Mouse (Mus musculus): Measurements from ENCODE around the gene Lmod3.

GRCm38 (mm10) chr6:97226083-97226491, 26.5 kb downstream of the Lmod3 start:
- TF ChIP-seq CTCF (IDR thresholded peaks at IDR 0.05; ENCODE audit: low read depth, low read length) (no peak), POLR2A (IDR thresholded peaks at IDR 0.05; ENCODE audit: extremely low read depth, insufficient read depth, low read length) (no peak)

Data from liver, adult 2 months (tissue).